Mouse (Mus musculus) ES-Bruce4 (cell line): ENCODE data around the gene Acbd6. TPM values are rescaled to one million over a fixed set of nuclear protein-coding genes. Genes with fewer than 3 reads are reported as not detected.

Source experiments
- H3K27ac ChIP-seq: 2 replicates; pipeline ENCODE4 v1.5.1; 2012; ENCODE audit warnings: low read length, inconsistent platforms; ENCODE audit not compliant: insufficient read depth
- H3K27me3 ChIP-seq: 2 replicates; pipeline ENCODE4 v1.6.1; 2012; ENCODE audit warnings: mild to moderate bottlenecking, low read length, inconsistent platforms; ENCODE audit not compliant: control insufficient read depth, poor library complexity, insufficient read depth, severe bottlenecking
- H3K36me3 ChIP-seq: 2 replicates; pipeline ENCODE4 v1.6.1; 2012; ENCODE audit warnings: inconsistent platforms, mild to moderate bottlenecking, low read length, moderate library complexity; ENCODE audit not compliant: control insufficient read depth, poor library complexity, insufficient read depth, severe bottlenecking
- H3K4me1 ChIP-seq: one replicate; pipeline ENCODE4 v1.8.1; 2011; ENCODE audit warnings: low read length; ENCODE audit not compliant: control insufficient read depth, insufficient read depth
- H3K4me3 ChIP-seq: 2 replicates; pipeline ENCODE4 v1.5.1; 2011; ENCODE audit warnings: low read depth, mild to moderate bottlenecking, low read length
- H3K9ac ChIP-seq: 2 replicates; pipeline ENCODE4 v1.6.1; 2012; ENCODE audit warnings: low read depth, mild to moderate bottlenecking, inconsistent platforms; ENCODE audit not compliant: poor library complexity, severe bottlenecking
- H3K9me3 ChIP-seq: replicated peaks from 2 replicates; pipeline ENCODE4 v1.6.1; 2012; ENCODE audit warnings: mild to moderate bottlenecking, low read length, inconsistent platforms; ENCODE audit not compliant: control insufficient read depth, poor library complexity, insufficient read depth, severe bottlenecking
- CTCF ChIP-seq: IDR thresholded peaks from one replicate; pipeline ENCODE4 v1.8.1; 2011; ENCODE audit warnings: low read depth, low read length
- EP300 ChIP-seq: IDR thresholded peaks from 2 replicates; pipeline ENCODE4 v1.6.1; 2011; ENCODE audit warnings: low read depth, low read length; ENCODE audit not compliant: insufficient read depth
- POLR2A ChIP-seq: IDR thresholded peaks from one replicate; pipeline ENCODE4 v1.8.1; 2011; ENCODE audit warnings: low read length; ENCODE audit not compliant: insufficient read depth
- polyA plus RNA-seq: library from polyadenylated mRNA; stranded (reverse); fragments of >200 nt; gene quantifications from 2 replicates; pipeline ENCODE4 v1.2.4, GENCODE M21; 2011; ENCODE audit warnings: low read depth; ENCODE audit not compliant: missing spikeins, insufficient read depth, insufficient read length

Acbd6 gene
- polyA plus RNA-seq, 1 experiment = 62.2 TPM

- H3K4me3 ChIP-seq = no peak overlapping the region
- no peaks in the 10 kb centered on the region for H3K4me1 ChIP-seq
- no peak overlapping the region for H3K9ac ChIP-seq
- no peaks in the 10 kb centered on the region for H3K9me3 ChIP-seq
- no peak overlapping the region for H3K27ac ChIP-seq
- no peaks in the 10 kb centered on the region for H3K36me3 ChIP-seq
- TF ChIP-seq POLR2A = no peak
- TF ChIP-seq CTCF = peak; percentile 22
- no peak for TF ChIP-seq EP300
- H3K27me3 ChIP-seq = no peaks in the 10 kb centered on the region
These were observed 20.8 kb upstream of the Acbd6 start for GRCm38 (mm10) chr1:155537005-155537642.

GRCm38 (mm10) chr1:155538006-155538405, 19.9 kb upstream of the Acbd6 start:
- no peak overlapping the region for H3K9ac ChIP-seq
- no peak overlapping the region for H3K27ac ChIP-seq
- H3K36me3 ChIP-seq = no peaks in the 10 kb centered on the region
- H3K4me3 ChIP-seq = no peak overlapping the region
- no peaks in the 10 kb centered on the region for H3K4me1 ChIP-seq
- no peaks in the 10 kb centered on the region for H3K27me3 ChIP-seq
- TF ChIP-seq EP300 = no peak
- no peak for TF ChIP-seq POLR2A
- TF ChIP-seq CTCF = no peak
- H3K9me3 ChIP-seq = no peaks in the 10 kb centered on the region

GRCm38 (mm10) chr1:155557642-155558011, 293 bp upstream of the Acbd6 start:
- Histone ChIP-seq H3K4me1 (no peaks in the 10 kb centered on the region), H3K9me3 (no peaks in the 10 kb centered on the region), H3K4me3 (peak overlapping the region; percentile 85), H3K27ac (no peak overlapping the region), H3K27me3 (no peaks in the 10 kb centered on the region), H3K36me3 (peaks cover 4% of the 10 kb centered on the region), H3K9ac (peak overlapping the region; percentile 94)
- TF ChIP-seq POLR2A = no peak
- TF ChIP-seq CTCF = no peak

- Histone ChIP-seq H3K9me3 (no peaks in the 10 kb centered on the region), H3K4me3 (no peak overlapping the region)
- no peak for TF ChIP-seq CTCF
- no peak for TF ChIP-seq EP300
- TF ChIP-seq POLR2A = no peak
These were observed 2.1 kb downstream of the Acbd6 start for GRCm38 (mm10) chr1:155560021-155560420.

GRCm38 (mm10) chr1:155560678-155561077, 2.8 kb downstream of the Acbd6 start:
- Histone ChIP-seq H3K27me3 (no peaks in the 10 kb centered on the region), H3K9me3 (no peaks in the 10 kb centered on the region), H3K4me1 (no peaks in the 10 kb centered on the region), H3K4me3 (no peak overlapping the region), H3K27ac (no peak overlapping the region), H3K36me3 (peaks cover 7% of the 10 kb centered on the region), H3K9ac (no peak overlapping the region)
- no peak for TF ChIP-seq POLR2A
- TF ChIP-seq EP300 = no peak
- TF ChIP-seq CTCF = no peak

More at GRCm38 (mm10) chr1:155560021-155560420, 2.1 kb downstream of the Acbd6 start:
- Histone ChIP-seq H3K36me3 (peaks cover 4% of the 10 kb centered on the region), H3K27me3 (no peaks in the 10 kb centered on the region), H3K27ac (no peak overlapping the region), H3K9ac (no peak overlapping the region), H3K4me1 (no peaks in the 10 kb centered on the region)

- Histone ChIP-seq H3K36me3 (peaks cover 10% of the 10 kb centered on the region), H3K9ac (no peak overlapping the region), H3K9me3 (no peaks in the 10 kb centered on the region), H3K4me3 (no peak overlapping the region), H3K27ac (no peak overlapping the region), H3K4me1 (no peaks in the 10 kb centered on the region), H3K27me3 (no peaks in the 10 kb centered on the region)
- no peak for TF ChIP-seq EP300
- TF ChIP-seq CTCF = no peak
- no peak for TF ChIP-seq POLR2A
These were observed 4.3 kb downstream of the Acbd6 start for GRCm38 (mm10) chr1:155562206-155562605.
